Mouse (Mus musculus): ENCODE data around the gene Taf15. TPM values are rescaled to one million over a fixed set of nuclear protein-coding genes. Genes with fewer than 3 reads are reported as not detected.
A peak's percentile ranks its signal among the peaks of the same experiment; 100 is the strongest.

Taf15 gene
- total RNA-seq, 2 experiments from 2014 or later, result 44.1 to 62.6 TPM

- no peak for ATAC-seq (replicated peaks; ENCODE audit: poor library complexity, severe bottlenecking)
Measured at GRCm38 (mm10) chr11:83455608-83456007, 17.3 kb upstream of the Taf15 start.

GRCm38 (mm10) chr11:83457257-83457656 lies 15.6 kb upstream of the Taf15 start:
- ATAC-seq (replicated peaks; ENCODE audit: poor library complexity, severe bottlenecking), result no peak

- no peak for ATAC-seq (replicated peaks; ENCODE audit: poor library complexity, severe bottlenecking)
Measured at GRCm38 (mm10) chr11:83457912-83458601, 14.8 kb upstream of the Taf15 start.

GRCm38 (mm10) chr11:83461462-83462027 lies 11.3 kb upstream of the Taf15 start:
- ATAC-seq (replicated peaks; ENCODE audit: poor library complexity, severe bottlenecking), result peak; percentile 71

GRCm38 (mm10) chr11:83462711-83463244 lies 10.1 kb upstream of the Taf15 start, which contains the start of gene Mmp28:
TSS of gene Mmp28 (minus strand) at chr11:83463071.
- peak; percentile 70 for ATAC-seq (replicated peaks; ENCODE audit: poor library complexity, severe bottlenecking)

- ATAC-seq (replicated peaks; ENCODE audit: poor library complexity, severe bottlenecking), result no peak
Measured at GRCm38 (mm10) chr11:83465976-83466375, 6.9 kb upstream of the Taf15 start.

GRCm38 (mm10) chr11:83467120-83467652 lies 5.7 kb upstream of the Taf15 start:
- peak; percentile 33 for ATAC-seq (replicated peaks; ENCODE audit: poor library complexity, severe bottlenecking)

- ATAC-seq (replicated peaks; ENCODE audit: poor library complexity, severe bottlenecking), result no peak
Measured at GRCm38 (mm10) chr11:83468765-83469164, 4.1 kb upstream of the Taf15 start.

- ATAC-seq (replicated peaks; ENCODE audit: poor library complexity, severe bottlenecking), result no peak
Measured at GRCm38 (mm10) chr11:83471766-83472165, 1.1 kb upstream of the Taf15 start.

GRCm38 (mm10) chr11:83473235-83474016 lies 540 bp downstream of the Taf15 start:
- peak; percentile 22 for ATAC-seq (replicated peaks; ENCODE audit: poor library complexity, severe bottlenecking)

- no peak for ATAC-seq (replicated peaks; ENCODE audit: poor library complexity, severe bottlenecking)
Measured at GRCm38 (mm10) chr11:83491488-83491887, 18.6 kb downstream of the Taf15 start.

GRCm38 (mm10) chr11:83495571-83495970 lies 22.7 kb downstream of the Taf15 start:
- no peak for ATAC-seq (replicated peaks; ENCODE audit: poor library complexity, severe bottlenecking)

- no peak for ATAC-seq (replicated peaks; ENCODE audit: poor library complexity, severe bottlenecking)
Measured at GRCm38 (mm10) chr11:83504308-83504707, 31.4 kb downstream of the Taf15 start.

GRCm38 (mm10) chr11:83509521-83509920 lies 36.6 kb downstream of the Taf15 start:
- peak; percentile 55; the same call in 1 of the 2 replicates for ATAC-seq (replicated peaks; ENCODE audit: poor library complexity, severe bottlenecking)

GRCm38 (mm10) chr11:83517153-83517552 lies 44.3 kb downstream of the Taf15 start:
- ATAC-seq (replicated peaks; ENCODE audit: poor library complexity, severe bottlenecking), result no peak

- no peak for ATAC-seq (replicated peaks; ENCODE audit: poor library complexity, severe bottlenecking)
Measured at GRCm38 (mm10) chr11:83518371-83518770, 45.5 kb downstream of the Taf15 start.

GRCm38 (mm10) chr11:83522075-83522474 lies 49.2 kb downstream of the Taf15 start, which contains the start of gene Heatr9:
TSS of gene Heatr9 (minus strand) at chr11:83522175.
- no peak for ATAC-seq (replicated peaks; ENCODE audit: poor library complexity, severe bottlenecking)

GRCm38 (mm10) chr11:83529024-83529423 lies 56.1 kb downstream of the Taf15 start:
- no peak for ATAC-seq (replicated peaks; ENCODE audit: poor library complexity, severe bottlenecking)

GRCm38 (mm10) chr11:83530360-83530759 lies 57.5 kb downstream of the Taf15 start, which contains the start of gene Ccl5:
TSS of gene Ccl5 (minus strand) at chr11:83530518.
- ATAC-seq (replicated peaks; ENCODE audit: poor library complexity, severe bottlenecking), result no peak

- peak; percentile 34 for ATAC-seq (replicated peaks; ENCODE audit: poor library complexity, severe bottlenecking)
Measured at GRCm38 (mm10) chr11:83533192-83533591, 60.3 kb downstream of the Taf15 start.

Data from granulocyte monocyte progenitor cell, adult 5-6 weeks (primary cell).